Mouse (Mus musculus) left cerebral cortex, postnatal 10 days (tissue): ENCODE data around the gene Trim2. TPM values are rescaled to one million over a fixed set of nuclear protein-coding genes. Genes with fewer than 3 reads are reported as not detected.

Experiments used
- DNase-seq, 2 experiments: peaks; one replicate each; pipeline ENCODE4 v3.0.0; 2021 to 2022; ENCODE audit warnings: low spot score in 2 of 2, mixed read lengths in 1 of 2; ENCODE audit errors: extremely low spot score in 1 of 2
- intact Hi-C: fragments of 180-260 bp; cut with DNase I; formaldehyde crosslinking; loops from one replicate; pipeline ENCODE4 v1.15.1; 2025
- total RNA-seq, 2 experiments: library from RNA; stranded (reverse); gene quantifications; 2 replicates each; pipeline ENCODE4 v1.2.3; 2021

The Trim2 gene
- total RNA-seq, 2 experiments from 2014 or later = 186 to 212 TPM

DNA sequence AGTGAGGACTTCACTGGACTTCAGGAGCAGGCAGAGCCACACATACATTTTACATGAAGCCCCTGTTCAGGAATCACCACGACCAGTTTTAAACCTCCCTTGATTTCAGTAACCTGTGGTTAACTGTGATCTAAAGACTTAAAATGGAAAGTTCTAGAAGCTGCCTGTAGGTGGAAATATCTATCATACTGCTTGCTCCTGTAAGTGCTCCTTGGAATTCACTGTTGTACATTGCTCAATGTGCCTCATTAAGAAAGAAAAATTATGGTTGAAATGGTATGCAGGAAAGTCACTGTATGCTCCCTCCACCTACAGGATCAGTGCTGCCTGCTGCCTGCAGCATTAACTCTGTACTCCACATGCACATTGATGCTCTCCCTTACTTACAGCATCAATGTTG, 41.6 kb downstream of the Trim2 start:
- no peak for DNase-seq

DNA sequence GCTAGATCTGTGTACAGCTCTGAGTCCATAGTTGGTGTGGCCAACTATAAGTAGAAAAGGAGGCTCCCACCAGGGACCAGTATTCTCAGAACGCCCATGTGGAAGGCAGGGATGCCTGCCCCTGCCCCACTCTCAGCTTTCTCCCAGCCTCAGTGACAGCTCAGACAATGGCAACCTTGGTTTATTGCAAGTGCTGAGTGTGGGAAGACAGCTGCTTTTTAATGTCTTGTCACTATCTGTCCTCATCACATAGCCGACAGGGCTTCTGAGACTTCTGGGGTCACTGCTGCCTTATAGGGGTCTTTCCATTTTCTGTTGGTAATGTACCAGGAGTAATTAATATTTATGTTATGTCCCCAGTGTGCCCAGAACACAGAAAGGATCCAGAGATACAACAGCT, 42.3 kb downstream of the Trim2 start:
- no peak for DNase-seq

More for the DNA sequence above, 41.6 kb downstream of the Trim2 start:
- intact Hi-C loops = no loop called here

DNA sequence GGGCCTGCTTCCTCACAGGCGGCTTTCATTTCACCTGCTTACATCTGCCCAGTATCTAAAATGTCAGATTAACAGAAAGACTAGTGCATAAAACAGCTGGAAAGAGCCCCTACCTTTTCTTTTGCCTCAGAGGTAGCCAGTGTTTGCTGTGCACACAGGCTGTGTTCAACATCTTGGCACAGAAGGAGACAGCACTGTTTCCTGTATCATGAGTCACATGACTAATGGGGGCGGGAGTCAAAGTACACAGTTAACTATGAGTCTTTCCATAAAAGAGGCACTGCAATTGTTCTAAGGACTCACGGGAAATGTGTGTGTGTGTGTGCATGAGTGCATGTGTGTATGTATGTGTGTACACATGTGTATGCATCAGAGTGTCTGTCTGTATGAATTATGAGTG, 43.9 kb downstream of the Trim2 start:
- intact Hi-C loops = no loop called here
- DNase-seq = no peak

More for the DNA sequence above, 42.3 kb downstream of the Trim2 start:
- intact Hi-C loops = no loop called here

DNA sequence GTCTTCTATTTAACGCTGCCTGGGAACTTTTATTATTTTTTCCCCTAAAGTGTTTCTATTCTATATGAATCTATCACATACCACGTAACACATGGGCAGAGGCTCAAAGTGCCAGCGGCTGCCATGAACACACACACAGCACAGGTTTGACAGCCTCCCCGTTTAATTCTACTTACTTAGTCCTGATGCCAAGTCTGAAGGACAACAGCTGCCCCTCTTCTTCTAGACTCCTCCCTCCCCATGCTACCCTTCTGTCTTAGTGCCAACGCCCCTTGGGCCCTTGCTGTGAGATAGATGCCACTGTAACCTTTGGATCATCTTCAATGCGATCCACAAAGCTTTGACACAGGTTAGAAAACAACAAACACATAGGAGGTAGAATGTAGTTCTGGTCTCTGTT, 44.8 kb downstream of the Trim2 start:
- intact Hi-C loops = no loop called here
- DNase-seq = no peak

DNA sequence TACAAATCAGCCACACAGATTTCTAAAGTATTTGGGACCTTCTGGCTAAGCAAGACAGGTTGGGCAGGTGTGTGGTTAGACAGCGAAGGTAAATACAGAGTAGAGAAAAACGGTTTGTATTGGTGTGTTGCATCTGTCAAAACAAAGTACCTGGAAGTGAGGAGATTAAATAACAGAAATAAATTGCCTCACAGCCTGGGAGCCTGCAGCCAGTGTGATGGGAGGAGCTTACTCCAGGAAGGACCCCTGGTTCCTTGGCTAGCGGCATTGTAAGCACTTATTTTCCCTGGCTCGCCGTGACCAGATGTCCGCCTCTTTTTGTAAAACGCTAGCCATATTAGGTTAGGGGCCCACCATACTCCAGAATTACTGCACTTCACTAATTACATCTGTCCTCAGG, 45.8 kb downstream of the Trim2 start:
- intact Hi-C loops = no loop called here
- no peak for DNase-seq

DNA sequence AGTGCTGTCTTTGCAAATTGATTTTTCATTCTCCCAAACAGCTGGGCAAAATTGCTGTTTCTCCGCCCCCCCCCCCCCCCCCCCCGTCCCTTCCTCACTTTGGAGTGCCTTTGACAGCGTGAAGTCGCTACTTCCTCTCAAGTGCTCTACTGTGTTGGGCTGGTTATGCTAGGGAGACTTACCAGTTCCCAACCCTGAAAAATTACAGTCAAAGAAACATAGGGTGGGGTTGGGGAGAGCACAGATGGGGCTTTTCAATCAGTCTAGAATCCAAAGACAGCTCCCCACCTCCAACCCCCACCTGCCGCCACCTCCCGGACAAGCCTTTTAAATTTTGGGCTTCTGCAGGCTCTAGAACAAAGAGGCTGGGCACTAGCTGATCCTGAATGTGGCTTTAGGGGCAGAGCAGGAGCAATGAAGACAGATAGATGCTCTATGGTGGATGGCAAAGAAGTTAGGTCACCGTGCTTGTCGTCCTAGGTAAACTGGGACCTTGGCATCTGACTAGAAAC, 46.6 kb downstream of the Trim2 start:
- no peak for DNase-seq
- intact Hi-C loops = no loop called here

DNA sequence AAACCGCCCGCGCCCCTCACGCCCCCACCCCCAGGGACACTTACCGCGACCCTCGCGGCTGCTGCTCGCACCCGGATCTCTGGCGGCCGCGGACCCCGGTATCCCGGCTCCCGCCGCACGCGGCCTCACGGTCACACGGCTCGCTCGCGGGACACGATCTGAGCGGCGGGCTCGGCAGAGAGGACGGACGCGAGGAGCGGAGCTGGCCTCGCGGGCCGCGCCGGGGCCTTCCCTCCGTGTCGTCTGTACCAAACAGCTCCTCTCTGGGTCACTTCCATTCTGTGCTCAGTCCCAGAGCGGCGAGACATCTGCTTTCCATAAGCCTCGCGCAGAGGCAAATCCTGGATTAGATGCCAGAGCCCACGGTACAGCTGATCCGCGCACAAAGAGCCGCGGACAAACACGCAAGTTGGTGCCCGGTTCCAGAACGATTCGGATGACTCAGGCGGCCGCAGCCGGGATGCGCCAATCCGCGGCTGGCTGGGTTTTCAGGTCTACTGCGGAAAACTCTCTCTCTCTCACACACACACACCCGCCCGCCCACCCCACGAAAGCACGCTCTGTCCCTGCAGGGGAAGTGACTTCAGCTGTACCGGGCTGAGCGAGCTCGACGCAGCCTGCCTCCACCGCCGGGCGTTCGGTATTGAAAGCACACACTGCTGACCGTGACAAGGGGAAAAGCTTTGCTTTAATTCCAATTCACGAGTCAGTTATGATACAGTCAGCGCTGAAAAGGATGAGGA, 47.2 kb downstream of the Trim2 start:
- intact Hi-C loops = loop anchor here (5.0 kb wide), 2 partner anchors 42 to 43 kb away; no protein-coding TSS in a partner anchor
- peak; percentile 55 to 78 for DNase-seq

DNA sequence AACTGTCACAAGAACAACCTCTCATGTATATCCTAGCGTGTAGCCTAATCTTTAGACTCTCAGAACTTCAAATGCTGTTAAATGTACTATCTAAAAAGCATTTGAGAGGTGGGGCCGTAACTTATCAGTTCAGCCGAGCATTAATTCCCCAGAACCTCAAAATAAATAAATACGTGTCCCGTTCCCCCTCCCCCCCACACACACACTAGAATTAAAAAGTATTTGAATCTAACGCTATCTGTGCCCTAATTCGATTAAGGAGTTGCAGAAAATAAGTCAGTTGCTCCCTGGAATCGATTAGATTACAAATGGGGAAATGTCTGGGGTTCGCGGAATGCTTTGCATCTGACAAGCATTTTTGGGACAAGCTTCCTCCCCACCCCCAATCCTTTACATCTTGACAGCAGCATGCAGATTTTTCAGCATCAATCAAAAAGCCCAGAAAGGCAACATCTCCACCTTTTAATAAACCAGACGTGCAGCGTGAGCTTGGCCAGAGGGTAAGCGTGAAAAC, 48.1 kb downstream of the Trim2 start:
- intact Hi-C loops = loop anchor here (5.0 kb wide), 2 partner anchors 41 to 44 kb away; no protein-coding TSS in a partner anchor
- DNase-seq = no peak

DNA sequence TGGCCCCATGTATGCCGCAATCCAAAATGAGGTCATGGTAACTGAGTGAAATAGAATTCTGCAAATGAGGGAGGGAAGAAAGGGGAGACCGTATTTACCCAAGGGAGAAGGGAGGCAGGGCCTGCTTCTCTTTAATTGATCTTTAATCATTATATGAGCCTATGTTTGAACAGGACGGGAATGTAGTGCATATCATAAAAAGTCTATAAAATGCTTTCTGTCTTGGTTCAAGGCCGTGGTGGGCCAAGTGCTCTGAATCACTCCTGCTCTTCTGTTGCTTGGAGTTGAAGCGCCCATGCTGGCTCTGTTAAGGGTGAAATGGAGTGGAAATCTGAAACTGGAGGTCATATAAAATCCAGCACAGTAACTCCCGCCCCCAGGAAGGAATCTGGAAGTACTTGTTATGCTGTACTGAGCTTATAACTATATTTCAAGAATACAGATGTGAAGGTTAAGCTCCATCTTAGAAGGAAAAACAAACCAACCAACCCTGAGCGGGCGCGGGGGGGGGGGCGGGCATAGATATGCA, 48.6 kb downstream of the Trim2 start:
- intact Hi-C loops = loop anchor here (5.0 kb wide), 2 partner anchors 41 to 44 kb away; no protein-coding TSS in a partner anchor
- no peak for DNase-seq

DNA sequence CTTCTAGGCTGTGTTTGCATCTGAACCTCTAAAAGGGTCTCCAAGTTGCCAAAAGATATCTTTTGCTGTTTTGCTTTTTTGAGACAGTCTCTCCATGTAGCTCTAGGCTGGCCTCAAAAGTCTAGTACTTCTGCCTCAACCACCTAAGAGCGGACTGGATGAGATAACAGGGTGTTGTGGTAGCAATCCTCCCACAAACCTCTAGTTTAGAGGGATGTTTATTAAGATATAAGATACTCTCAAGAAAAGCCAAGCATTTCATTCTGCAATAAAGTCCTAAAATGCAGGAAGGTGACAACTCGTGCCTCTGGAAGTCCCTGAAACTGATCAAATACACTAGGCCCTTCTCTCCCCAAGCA, 52.2 kb downstream of the Trim2 start:
- intact Hi-C loops = no loop called here
- DNase-seq = no peak

DNA sequence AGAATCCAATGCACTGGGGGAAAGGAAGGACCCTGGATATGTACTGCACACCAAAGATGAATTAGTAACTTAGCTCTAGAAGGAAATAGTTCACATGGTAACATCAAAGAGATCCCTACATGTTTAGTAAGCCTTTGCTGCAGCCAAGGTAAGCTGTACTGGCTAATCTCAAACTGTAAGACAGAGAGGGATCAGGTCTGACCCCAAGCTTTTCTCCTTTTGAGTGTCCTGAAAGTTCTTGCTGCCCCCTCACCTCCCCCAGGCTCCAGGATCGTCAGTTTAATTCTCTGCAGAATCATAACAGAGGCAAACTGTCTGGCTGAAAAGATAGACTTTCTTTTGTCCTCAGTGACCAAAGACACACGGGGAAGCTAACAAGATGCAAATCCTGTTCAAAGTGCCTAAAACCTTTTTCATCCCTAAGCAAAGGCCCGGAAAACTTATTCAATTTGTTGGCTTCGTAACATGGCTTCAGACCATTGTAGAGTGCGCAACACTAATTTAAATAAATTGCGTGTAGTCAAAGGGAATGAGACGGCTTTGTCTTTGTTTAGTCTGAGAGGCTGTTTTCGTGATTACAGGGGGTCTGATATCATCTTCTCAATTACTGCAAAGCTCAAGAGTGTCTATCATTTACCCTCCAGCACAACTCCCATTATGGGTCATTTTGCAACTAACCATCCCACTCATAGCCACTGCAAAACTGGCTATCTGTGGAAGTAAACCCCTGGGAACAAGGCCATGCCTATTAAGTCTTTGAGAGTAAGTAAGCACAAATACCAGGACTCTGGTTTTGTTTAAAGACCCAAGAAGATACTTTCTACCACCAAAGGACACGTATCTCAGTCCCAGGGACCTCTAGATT, 52.8 kb downstream of the Trim2 start:
- intact Hi-C loops = no loop called here

DNA sequence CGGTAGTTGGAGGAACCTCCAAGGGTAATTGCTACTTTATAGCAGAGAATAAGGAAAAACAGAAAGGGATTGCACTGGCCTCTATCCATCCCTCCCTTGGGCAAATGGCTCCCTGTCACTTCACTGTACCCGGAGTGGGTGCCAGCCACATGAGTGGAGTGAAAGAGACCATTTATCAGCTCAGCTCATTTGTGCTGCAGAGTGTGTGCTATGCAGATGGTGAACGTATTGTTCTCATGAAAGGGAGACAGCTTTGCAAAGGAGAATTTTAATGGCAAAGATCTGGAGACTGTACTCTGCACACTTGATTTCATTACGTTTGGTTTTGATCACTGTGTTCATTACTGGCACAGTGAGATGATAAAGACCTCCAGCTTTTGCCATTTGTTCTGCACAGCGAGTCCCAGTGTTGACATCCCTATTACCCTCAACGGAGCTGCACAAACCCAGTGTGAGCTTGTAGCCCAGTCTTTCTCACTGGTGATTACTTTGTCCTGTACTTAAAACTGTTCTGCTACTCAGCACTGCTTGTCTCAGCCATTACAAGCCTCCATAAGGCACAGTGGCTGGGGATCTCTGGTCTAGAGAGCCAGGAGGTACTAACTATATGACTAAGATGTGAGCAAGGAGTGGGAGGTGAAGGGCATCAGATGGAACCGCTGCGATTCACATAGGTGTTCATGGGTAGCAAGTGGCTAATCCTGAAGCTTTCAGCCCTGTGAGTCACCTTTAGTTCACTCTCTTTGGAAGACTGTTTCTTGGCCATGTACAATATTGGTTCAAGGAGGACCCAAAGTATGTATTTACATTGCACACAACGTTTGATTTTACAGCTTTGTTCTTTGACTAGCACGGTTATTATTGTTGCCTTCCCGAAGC, 53.7 kb downstream of the Trim2 start:
- DNase-seq = peak; percentile 37 to 69
- intact Hi-C loops = no loop called here

More for the DNA sequence above, 52.8 kb downstream of the Trim2 start:
- DNase-seq = no peak

DNA sequence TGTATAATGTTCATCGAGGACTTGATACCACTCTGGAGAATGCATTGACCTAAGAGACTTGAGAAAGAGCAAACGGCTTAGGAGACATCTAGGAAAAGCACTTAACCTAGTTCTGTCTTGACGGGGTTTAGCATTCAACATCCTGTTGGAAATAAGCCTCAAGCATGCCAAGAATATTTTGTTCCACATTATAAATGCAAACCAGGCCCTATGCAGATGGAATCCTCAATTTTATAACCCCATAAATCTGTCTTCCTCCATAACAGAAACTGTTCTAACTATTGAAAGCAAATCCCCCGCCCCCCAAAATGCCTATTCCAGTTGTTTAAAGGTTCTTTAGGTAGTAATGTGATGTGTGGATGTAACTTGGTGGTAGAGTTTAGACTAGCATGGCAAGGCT, 55.0 kb downstream of the Trim2 start:
- intact Hi-C loops = no loop called here
- no peak for DNase-seq

DNA sequence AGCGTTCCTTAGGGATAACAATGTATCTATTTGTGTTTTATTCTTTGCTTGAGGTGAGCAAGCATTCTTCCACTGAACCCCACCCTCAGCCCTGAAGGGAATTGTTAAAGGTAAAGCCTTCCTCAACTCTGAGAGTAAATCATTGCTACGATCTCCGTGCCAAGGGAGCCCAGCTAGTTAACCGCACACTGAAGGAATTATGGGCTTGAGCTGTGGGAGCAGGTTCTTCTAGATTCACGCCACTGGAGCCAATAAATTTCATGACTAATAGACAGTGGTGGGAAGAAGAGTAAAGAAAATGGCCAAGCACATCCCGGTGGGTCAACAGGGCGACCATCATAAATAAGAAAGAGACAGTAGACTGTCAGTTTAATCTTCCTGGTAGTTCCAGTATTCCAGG, 56.4 kb downstream of the Trim2 start:
- intact Hi-C loops = no loop called here
- no peak for DNase-seq

DNA sequence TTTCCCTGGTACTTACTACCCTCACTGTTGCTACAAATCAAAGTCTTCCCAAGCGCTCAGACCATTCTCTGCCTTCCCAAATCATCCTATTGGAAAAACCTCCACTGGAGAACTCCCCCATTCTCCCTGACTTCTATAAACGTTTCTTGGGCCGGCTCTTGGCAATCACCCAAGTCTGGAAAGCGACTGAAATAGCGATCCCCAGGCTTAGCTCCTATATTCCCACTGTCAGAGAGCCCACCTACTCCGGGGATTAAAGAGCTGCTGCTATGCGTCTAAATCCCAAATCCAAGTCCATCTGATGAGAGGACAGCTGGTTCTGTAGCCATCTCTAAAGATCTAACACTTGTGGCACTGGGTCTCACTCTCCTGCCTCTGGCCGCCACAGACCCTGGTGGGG, 58.9 kb downstream of the Trim2 start:
- intact Hi-C loops = no loop called here
- no peak for DNase-seq

DNA sequence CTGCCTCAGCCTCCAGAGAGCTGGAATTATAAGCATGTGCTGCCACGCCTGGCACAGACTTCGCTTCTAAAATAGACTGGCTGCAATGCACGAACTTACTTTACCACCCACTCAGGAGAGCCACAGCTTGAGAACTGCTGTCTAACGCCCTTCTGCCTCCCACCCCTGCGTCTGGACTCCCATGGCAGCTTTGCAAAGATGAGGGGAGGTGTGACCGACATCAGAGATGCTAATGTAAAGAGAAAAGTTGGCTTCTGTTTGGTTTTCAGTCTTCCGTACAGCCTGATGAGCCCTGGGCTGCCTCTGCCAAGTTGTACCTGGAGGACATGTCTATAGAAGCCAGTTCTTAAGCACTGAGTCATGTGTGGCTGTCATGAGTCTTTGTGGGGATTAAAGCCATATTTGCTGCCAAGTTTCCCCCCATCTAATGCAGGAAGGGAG, 60.2 kb downstream of the Trim2 start:
- intact Hi-C loops = no loop called here
- DNase-seq = peak; percentile 53 to 75

DNA sequence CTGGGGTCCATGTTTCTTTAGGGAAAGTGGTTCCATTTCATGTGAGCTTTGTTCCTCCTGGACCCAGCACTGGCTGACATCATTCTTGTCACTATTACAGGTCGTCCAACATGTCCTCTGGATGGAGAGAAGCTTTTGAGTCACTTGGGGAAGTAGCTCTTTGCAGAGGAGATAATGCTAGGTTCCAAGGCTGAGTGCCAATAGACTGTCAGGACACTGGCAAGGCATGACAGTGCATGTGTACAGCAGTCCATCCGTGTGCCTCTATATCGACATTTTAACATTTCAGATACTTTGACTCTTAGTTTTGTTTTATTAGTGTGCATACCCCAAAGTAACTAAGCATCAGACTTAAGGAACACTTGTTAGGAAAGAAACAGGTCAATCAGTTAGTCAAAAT, 63.6 kb downstream of the Trim2 start:
- intact Hi-C loops = no loop called here
- DNase-seq = no peak

DNA sequence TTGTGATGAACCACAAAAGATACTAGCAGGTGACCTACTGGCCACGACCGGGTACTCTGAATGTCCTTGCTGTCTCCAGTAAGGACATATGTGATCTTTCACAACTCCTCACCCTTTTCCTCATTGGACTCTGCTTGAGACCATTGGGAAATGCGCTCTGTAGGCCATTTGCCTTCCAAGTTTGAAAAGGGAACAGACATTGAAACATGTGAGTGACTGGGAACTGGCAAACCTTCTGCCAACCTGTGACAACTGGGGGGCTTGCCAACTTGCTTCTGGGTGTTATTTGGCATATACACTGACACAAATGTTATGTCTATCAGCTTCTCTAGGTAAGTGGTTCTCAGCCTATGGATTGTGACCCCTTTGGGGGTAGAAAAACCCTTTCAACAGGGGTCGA, 64.2 kb downstream of the Trim2 start:
- intact Hi-C loops = no loop called here
- DNase-seq = no peak
